ENCODE assay signal across 8 mouse cellular contexts in genomic region chr11:7064484-7065185, GRCm38 (mm10). TPM values are rescaled to one million over a fixed set of nuclear protein-coding genes. Genes with fewer than 3 reads are reported as not detected.
DNase-seq lines count a peak whose midpoint lies in the region; ATAC-seq lines count a peak whose summit lies in the region.

No protein-coding gene starts in this region.

- peak overlapping the region; percentile 66; the same call in 1 of the 2 replicates for H3K9ac ChIP-seq in heart, embryonic 14.5 days (ENCODE audit: low read length)
- H3K9ac ChIP-seq in hindbrain, embryonic 14.5 days, result peak overlapping the region; percentile 79
- no peak overlapping the region for H3K9ac ChIP-seq in liver, embryonic 13.5 days

- no peaks in the 10 kb centered on the region for H3K9me3 ChIP-seq in heart, embryonic 14.5 days (ENCODE audit: control insufficient read depth, low read length)
- no peaks in the 10 kb centered on the region for H3K9me3 ChIP-seq in hindbrain, embryonic 14.5 days (ENCODE audit: control insufficient read depth, low read length)
- no peaks in the 10 kb centered on the region for H3K9me3 ChIP-seq in liver, embryonic 13.5 days (replicated peaks)

- peak overlapping the region; percentile 81 for H3K4me2 ChIP-seq in heart, embryonic 14.5 days (ENCODE audit: low read length)
- peak overlapping the region; percentile 77 for H3K4me2 ChIP-seq in hindbrain, embryonic 14.5 days (replicated peaks)
- peak overlapping the region; percentile 62; the same call in 1 of the 2 replicates for H3K4me2 ChIP-seq in liver, embryonic 13.5 days

- no peak for ATAC-seq in heart, embryonic 14.5 days (ENCODE audit: insufficient number of reproducible peaks, insufficient read depth, low FRiP score, low read depth)
- no peak for ATAC-seq in hindbrain, embryonic 14.5 days (ENCODE audit: low FRiP score)
- no peak for ATAC-seq in liver, embryonic 13.5 days (ENCODE audit: low read depth)

- WGBS in heart, embryonic 14.5 days, result 5% methylated on average over 26 of the region's 26 CpGs
- WGBS in hindbrain, embryonic 14.5 days, result 3% methylated on average over 26 of the region's 26 CpGs
- WGBS in liver, embryonic 13.5 days (ENCODE audit: insufficient replicate concordance), result 5% methylated on average over 26 of the region's 26 CpGs

- H3K36me3 ChIP-seq in heart, embryonic 14.5 days (ENCODE audit: control insufficient read depth, insufficient read depth, low read length), result no peaks in the 10 kb centered on the region
- H3K36me3 ChIP-seq in hindbrain, embryonic 14.5 days (replicated peaks; ENCODE audit: control insufficient read depth, insufficient read depth), result no peaks in the 10 kb centered on the region
- no peaks in the 10 kb centered on the region for H3K36me3 ChIP-seq in liver, embryonic 13.5 days

- H3K4me3 ChIP-seq in heart, embryonic 14.5 days (ENCODE audit: control insufficient read depth in 1 of 2, insufficient read depth in 1 of 2, low read depth in 1 of 2, low read length in 2 of 2), result peak overlapping the region; percentile 48 to 58
- H3K4me3 ChIP-seq in hindbrain, embryonic 14.5 days (replicated peaks; ENCODE audit: low read length), result peak overlapping the region; percentile 64
- H3K4me3 ChIP-seq in liver, embryonic 13.5 days (replicated peaks), result 0 out of 2 replicates have a peak overlapping the region, but pooled peaks have one; percentile 51

- peaks cover 7 to 16% of the 10 kb centered on the region in 2 experiments; a peak in 3 of 4 replicates for H3K4me1 ChIP-seq in heart, embryonic 14.5 days (ENCODE audit: control insufficient read depth in 2 of 2, insufficient read depth in 2 of 2, low read length in 2 of 2)
- peaks cover 33% of the 10 kb centered on the region for H3K4me1 ChIP-seq in hindbrain, embryonic 14.5 days (replicated peaks; ENCODE audit: control insufficient read depth, insufficient read depth, low read length)
- H3K4me1 ChIP-seq in liver, embryonic 13.5 days (replicated peaks), result no peaks in the 10 kb centered on the region; the same call in 1 of the 2 replicates

- intact Hi-C loops in heart, postnatal 36 days (cut with DNase I), result no loop called here

- no peak for DNase-seq in heart, postnatal 36 days
- peak; percentile 75 to 76 for DNase-seq in cerebellum, postnatal 25 days
- no peak for DNase-seq in hindbrain, embryonic 14.5 days (ENCODE audit: low spot score)
- no peak for DNase-seq in liver, embryonic 13.5 days
- no peak for DNase-seq in ovary, postnatal 14 days (ENCODE audit: low spot score)
- no peak for DNase-seq in spleen, postnatal 36 days (ENCODE audit: low spot score in 2 of 2)
- DNase-seq in spleen, adult 12 weeks (ENCODE audit: low spot score), result no peak

- H3K27me3 ChIP-seq in heart, embryonic 14.5 days (ENCODE audit: control insufficient read depth, insufficient read depth, low read length), result peaks cover 83% of the 10 kb centered on the region
- H3K27me3 ChIP-seq in hindbrain, embryonic 14.5 days (ENCODE audit: control insufficient read depth, insufficient read depth, low read length), result peaks cover 31% of the 10 kb centered on the region
- H3K27me3 ChIP-seq in liver, embryonic 13.5 days, result peaks cover 64% of the 10 kb centered on the region

- no peak overlapping the region for H3K27ac ChIP-seq in heart, embryonic 14.5 days (replicated peaks in 1 of 2; ENCODE audit: control insufficient read depth in 1 of 2, insufficient read depth in 1 of 2, low read depth in 2 of 2, low read length in 2 of 2)
- no peak overlapping the region for H3K27ac ChIP-seq in hindbrain, embryonic 14.5 days
- no peak overlapping the region for H3K27ac ChIP-seq in liver, embryonic 13.5 days

RNA-seq across cellular contexts. Expression of gene Adcy1, which starts 1.3 kb away (rescaled TPM):
- polyA plus RNA-seq in heart, embryonic 14.5 days (2014; fragmentation: Nextera tagmentation; extraction: Ambion mirVana), result 1.0 and 1.2 TPM in 2 replicates
- 1 to 10 TPM; 1.6 to 2.0 TPM for total RNA-seq in heart, postnatal 36 days (2021)
- 17.2 and 20.3 TPM in 2 replicates for polyA plus RNA-seq in hindbrain, embryonic 14.5 days (2014; fragmentation: Nextera tagmentation; extraction: Ambion mirVana)
- polyA plus RNA-seq in liver, embryonic 13.5 days (2015; fragmentation: Nextera tagmentation; extraction: Ambion mirVana), result 0.21 and 0.24 TPM in 2 replicates

Comparison
In these comparisons a context has a peak if more than half of its experiments do, and no peak if none do; other contexts are left out.
1. DNase-seq: peak in cerebellum, postnatal 25 days (2 of 2); none in heart, postnatal 36 days (0 of 2), hindbrain, embryonic 14.5 days (single experiment), liver, embryonic 13.5 days (single experiment), ovary, postnatal 14 days (single experiment), spleen, postnatal 36 days (0 of 2) and spleen, adult 12 weeks (single experiment).
2. Peak in every context shown above with its lines, with median percentiles within 50 percentile points of each other: H3K4me2 ChIP-seq and H3K4me3 ChIP-seq.